Mouse (Mus musculus) ES-CJ7 (cell line): ENCODE results near the gene Shisa9.

Source experiments
- DNase-seq: peaks from one replicate; pipeline ENCODE4 v3.0.0; 2011; ENCODE audit warnings: low read depth, low spot score

Shisa9 gene

GRCm38 (mm10) chr16:12307318-12307965, 323.5 kb downstream of the Shisa9 start:
- no peak for DNase-seq

- DNase-seq, result no peak
Observed at GRCm38 (mm10) chr16:12309826-12310225, 325.9 kb downstream of the Shisa9 start.

GRCm38 (mm10) chr16:12315627-12316026, 331.7 kb downstream of the Shisa9 start:
- no peak for DNase-seq
